In the genomic region with DNA sequence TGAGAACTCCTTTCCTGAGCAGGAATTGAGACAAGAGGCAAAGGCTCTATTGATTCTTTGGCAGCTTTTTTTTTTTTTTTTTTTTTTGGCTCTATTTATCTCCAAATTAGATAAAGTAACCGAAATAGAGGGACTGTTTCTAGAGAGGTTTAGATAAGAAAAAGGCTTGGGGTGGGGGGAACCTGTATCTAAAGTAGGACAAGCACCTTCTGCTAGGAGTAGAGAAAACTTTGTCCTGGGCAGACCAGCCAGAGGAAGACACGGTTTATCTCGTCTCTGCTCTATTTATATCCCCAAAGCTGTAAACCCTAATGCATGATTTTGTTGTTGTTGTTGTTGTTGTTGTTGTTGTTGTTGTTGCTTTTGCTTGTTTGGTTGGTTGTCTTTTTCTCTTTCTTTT, we compare ENCODE assay signal across 21 mouse cellular contexts.
"Had no signal": no experiment of that assay in that cellular context is flagged by ENCODE, and none has a peak within 500 bp of the region (broad histone marks: within the 10 kb centered on the region; RNA-seq: fewer than 3 reads in every experiment).

No protein-coding gene starts in this region.

- H3K27ac ChIP-seq: gastrocnemius, adult 2 months; heart, embryonic 10.5 days; hindbrain, embryonic 13.5 days; hindbrain, embryonic 15.5 days; hindbrain, postnatal 0 days; kidney, embryonic 15.5 days; kidney, postnatal 0 days; left cerebral cortex, adult 2 months; limb, embryonic 10.5 days; limb, embryonic 12.5 days had no signal

- H3K9ac ChIP-seq: heart, embryonic 12.5 days; hindbrain, embryonic 13.5 days; hindbrain, embryonic 15.5 days; kidney, embryonic 15.5 days; limb, embryonic 12.5 days had no signal

- H3K4me2 ChIP-seq: heart, embryonic 12.5 days; hindbrain, embryonic 13.5 days; hindbrain, embryonic 15.5 days; kidney, embryonic 15.5 days; limb, embryonic 12.5 days had no signal

- H3K4me3 ChIP-seq: gastrocnemius, adult 2 months; heart, embryonic 10.5 days; heart, embryonic 12.5 days; hindbrain, embryonic 13.5 days; hindbrain, embryonic 15.5 days; kidney, embryonic 15.5 days; left cerebral cortex, adult 2 months; limb, embryonic 10.5 days; limb, embryonic 12.5 days had no signal

- H3K36me3 ChIP-seq: heart, embryonic 10.5 days; heart, embryonic 12.5 days; hindbrain, embryonic 13.5 days; hindbrain, embryonic 15.5 days; kidney, embryonic 15.5 days; limb, embryonic 10.5 days; limb, embryonic 12.5 days had no signal

- ATAC-seq: hindbrain, postnatal 0 days; intestine, embryonic 16.5 days had no signal

- H3K4me1 ChIP-seq: heart, embryonic 10.5 days; heart, embryonic 12.5 days; hindbrain, embryonic 13.5 days; hindbrain, embryonic 15.5 days; kidney, embryonic 15.5 days; limb, embryonic 10.5 days; limb, embryonic 12.5 days had no signal

- DNase-seq: gastrocnemius, adult 2 months; gastrocnemius, postnatal 10 days; gastrocnemius, postnatal 25 days; heart, adult 18-20 months; heart, postnatal 10 days; kidney, adult 11 months; kidney, adult 2 months; kidney, adult 9 months; kidney, postnatal 14 days; kidney, postnatal 36 days had no signal

- H3K9me3 ChIP-seq: heart, embryonic 10.5 days; heart, embryonic 12.5 days; hindbrain, embryonic 13.5 days; hindbrain, embryonic 15.5 days; kidney, embryonic 15.5 days; limb, embryonic 10.5 days; limb, embryonic 12.5 days had no signal

- H3K27me3 ChIP-seq: heart, embryonic 12.5 days; hindbrain, embryonic 13.5 days; hindbrain, embryonic 15.5 days; kidney, embryonic 15.5 days; limb, embryonic 12.5 days had no signal
